Mouse (Mus musculus) intestine, embryonic 15.5 days (tissue): Measurements from ENCODE around the gene Olfr1346. TPM values are rescaled to one million over a fixed set of nuclear protein-coding genes. Genes with fewer than 3 reads are reported as not detected.
"Not testable (repeated sequence)": the region's sequence is repeated elsewhere in the genome, so short reads cannot be mapped to it uniquely, and the experiment has no call there.

Experiments used
- ATAC-seq: fragments of 200-750 bp; cut with Nextera tagmentation; 2 replicates; pipeline ENCODE4 v1.8.0; 2017; ENCODE audit warnings: moderate TSS enrichment, moderate library complexity
- H3K27ac ChIP-seq: fragments of 300-500 bp; sonication (generic); 2 replicates; pipeline ENCODE4 v1.5.1; 2015; ENCODE audit warnings: mild to moderate bottlenecking, inconsistent platforms
- H3K27me3 ChIP-seq: fragments of 300-500 bp; sonication (generic); replicated peaks from 2 replicates; pipeline ENCODE4 v1.6.1; 2015; ENCODE audit warnings: inconsistent platforms
- H3K36me3 ChIP-seq: fragments of 300-500 bp; sonication (generic); 2 replicates; pipeline ENCODE4 v1.6.1; 2015; ENCODE audit warnings: inconsistent platforms
- H3K4me1 ChIP-seq: fragments of 300-500 bp; sonication (generic); replicated peaks from 2 replicates; pipeline ENCODE4 v1.6.1; 2015; ENCODE audit warnings: inconsistent platforms
- H3K4me2 ChIP-seq: fragments of 300-500 bp; sonication (generic); replicated peaks from 2 replicates; pipeline ENCODE4 v1.6.1; 2015; ENCODE audit warnings: mild to moderate bottlenecking, inconsistent platforms
- H3K4me3 ChIP-seq: fragments of 300-500 bp; sonication (generic); replicated peaks from 2 replicates; pipeline ENCODE4 v1.5.1; 2015; ENCODE audit warnings: inconsistent platforms
- H3K9ac ChIP-seq: fragments of 300-500 bp; sonication (generic); 2 replicates; pipeline ENCODE4 v1.6.1; 2015; ENCODE audit warnings: inconsistent platforms
- H3K9me3 ChIP-seq: fragments of 300-500 bp; sonication (generic); 2 replicates; pipeline ENCODE4 v1.6.1; 2016; ENCODE audit warnings: inconsistent platforms
- WGBS: fragments of 180-500 bp; shearing (Covaris S2); methylation state at CpG from one replicate; pipeline ENCODE4 v1.1.7; 2015; 5-methylcytosine and 5-hydroxymethylcytosine counted together
- polyA plus RNA-seq: library from polyadenylated mRNA; unstranded; fragments of >200 nt; fragmentation: Nextera tagmentation; extraction: Ambion mirVana; gene quantifications from 2 replicates; pipeline ENCODE4 v1.2.1, GENCODE M21; 2015

Olfr1346 gene
- not detected in 2 replicates for polyA plus RNA-seq

GRCm38 (mm10) chr7:6466951-6467350 lies at the start of gene Olfr1346:
Gene Olfr1346 (plus strand): TSS chr7:6467101.
- Histone ChIP-seq H3K4me2 (no peak within 1 kb of the TSS), H3K27me3 (no peaks in the 10 kb centered on the region), H3K36me3 (no peaks in the 10 kb centered on the region), H3K4me3 (no peak within 1 kb of the TSS), H3K27ac (no peak within 1 kb of the TSS), H3K4me1 (no peaks in the 10 kb centered on the region), H3K9me3 (no peaks in the 10 kb centered on the region), H3K9ac (no peak within 1 kb of the TSS)
- no peak for ATAC-seq

GRCm38 (mm10) chr7:6419894-6420293 lies 47.0 kb upstream of the Olfr1346 start:
- no peak overlapping the region for H3K4me2 ChIP-seq
- no peaks in the 10 kb centered on the region for H3K36me3 ChIP-seq
- WGBS: 73% methylated on average over 6 of the region's 6 CpGs
- no peaks in the 10 kb centered on the region for H3K9me3 ChIP-seq
- H3K27ac ChIP-seq: no peak overlapping the region
- no peak overlapping the region for H3K9ac ChIP-seq
- no peak for ATAC-seq
- H3K4me1 ChIP-seq: no peaks in the 10 kb centered on the region
- no peaks in the 10 kb centered on the region for H3K27me3 ChIP-seq
- H3K4me3 ChIP-seq: no peak overlapping the region

- no peaks in the 10 kb centered on the region for H3K27me3 ChIP-seq
- H3K4me3 ChIP-seq: no peak overlapping the region
- no peak overlapping the region for H3K4me2 ChIP-seq
- ATAC-seq: no peak
- H3K4me1 ChIP-seq: no peaks in the 10 kb centered on the region
- no peaks in the 10 kb centered on the region for H3K9me3 ChIP-seq
- WGBS: 92% methylated on average over 3 of the region's 3 CpGs
- H3K27ac ChIP-seq: no peak overlapping the region
- H3K36me3 ChIP-seq: no peaks in the 10 kb centered on the region
- H3K9ac ChIP-seq: no peak overlapping the region
Measured at GRCm38 (mm10) chr7:6429381-6429780, 37.5 kb upstream of the Olfr1346 start.

GRCm38 (mm10) chr7:6430342-6430741 lies 36.6 kb upstream of the Olfr1346 start:
- 25% methylated on average over 2 of the region's 2 CpGs for WGBS
- no peak overlapping the region for H3K27ac ChIP-seq
- no peaks in the 10 kb centered on the region for H3K4me1 ChIP-seq
- ATAC-seq: no peak
- no peaks in the 10 kb centered on the region for H3K9me3 ChIP-seq
- H3K9ac ChIP-seq: no peak overlapping the region
- H3K27me3 ChIP-seq: no peaks in the 10 kb centered on the region
- no peaks in the 10 kb centered on the region for H3K36me3 ChIP-seq
- H3K4me2 ChIP-seq: no peak overlapping the region
- H3K4me3 ChIP-seq: no peak overlapping the region

- no peaks in the 10 kb centered on the region for H3K9me3 ChIP-seq
- no peaks in the 10 kb centered on the region for H3K36me3 ChIP-seq
- no peak within 1 kb of the TSS for H3K4me3 ChIP-seq
- no peak within 1 kb of the TSS for H3K4me2 ChIP-seq
- no peak within 1 kb of the TSS for H3K27ac ChIP-seq
- no peak for ATAC-seq
- H3K4me1 ChIP-seq: no peaks in the 10 kb centered on the region
- no peaks in the 10 kb centered on the region for H3K27me3 ChIP-seq
- no peak within 1 kb of the TSS for H3K9ac ChIP-seq
- WGBS: 70% methylated on average over 3 of the region's 3 CpGs
Measured at GRCm38 (mm10) chr7:6438388-6438787, 28.5 kb upstream of the Olfr1346 start, which contains the start of gene Olfr1344. Gene Olfr1344 (plus strand): TSS chr7:6438688.

GRCm38 (mm10) chr7:6441173-6441572 lies 25.7 kb upstream of the Olfr1346 start:
- no peaks in the 10 kb centered on the region for H3K36me3 ChIP-seq
- no peak for ATAC-seq
- no peak overlapping the region for H3K27ac ChIP-seq
- 63% methylated on average over 2 of the region's 2 CpGs for WGBS
- no peaks in the 10 kb centered on the region for H3K27me3 ChIP-seq
- H3K9ac ChIP-seq: no peak overlapping the region
- H3K4me3 ChIP-seq: no peak overlapping the region
- no peaks in the 10 kb centered on the region for H3K9me3 ChIP-seq
- no peaks in the 10 kb centered on the region for H3K4me1 ChIP-seq
- no peak overlapping the region for H3K4me2 ChIP-seq

GRCm38 (mm10) chr7:6447771-6448170 lies 19.1 kb upstream of the Olfr1346 start:
- no peak overlapping the region for H3K9ac ChIP-seq
- H3K36me3 ChIP-seq: no peaks in the 10 kb centered on the region
- H3K27ac ChIP-seq: no peak overlapping the region
- no peaks in the 10 kb centered on the region for H3K9me3 ChIP-seq
- H3K4me3 ChIP-seq: no peak overlapping the region
- no peaks in the 10 kb centered on the region for H3K27me3 ChIP-seq
- no peaks in the 10 kb centered on the region for H3K4me1 ChIP-seq
- ATAC-seq: no peak
- no peak overlapping the region for H3K4me2 ChIP-seq
- WGBS: 78% methylated on average over 5 of the region's 5 CpGs

GRCm38 (mm10) chr7:6455868-6456267 lies 11.0 kb upstream of the Olfr1346 start, which contains the start of gene Olfr1336:
Gene Olfr1336 (plus strand): TSS chr7:6456168.
- Histone ChIP-seq H3K27me3 (no peaks in the 10 kb centered on the region), H3K4me2 (no peak within 1 kb of the TSS), H3K9ac (no peak within 1 kb of the TSS), H3K4me1 (no peaks in the 10 kb centered on the region), H3K36me3 (no peaks in the 10 kb centered on the region), H3K4me3 (no peak within 1 kb of the TSS), H3K9me3 (no peaks in the 10 kb centered on the region), H3K27ac (no peak within 1 kb of the TSS)
- no peak for ATAC-seq

GRCm38 (mm10) chr7:6456399-6456798 lies 10.5 kb upstream of the Olfr1346 start:
- Histone ChIP-seq H3K36me3 (no peaks in the 10 kb centered on the region), H3K4me2 (no peak overlapping the region), H3K27ac (no peak overlapping the region), H3K9me3 (no peaks in the 10 kb centered on the region), H3K27me3 (no peaks in the 10 kb centered on the region), H3K4me3 (no peak overlapping the region), H3K9ac (no peak overlapping the region), H3K4me1 (no peaks in the 10 kb centered on the region)
- WGBS: 45% methylated on average over 3 of the region's 3 CpGs
- ATAC-seq: no peak

GRCm38 (mm10) chr7:6477633-6478032 lies 10.7 kb downstream of the Olfr1346 start:
- H3K9ac ChIP-seq, ATAC-seq, H3K9me3 ChIP-seq, H3K27me3 ChIP-seq, H3K4me1 ChIP-seq, H3K36me3 ChIP-seq, H3K27ac ChIP-seq, H3K4me2 ChIP-seq, H3K4me3 ChIP-seq: not testable (repeated sequence)
- 53% methylated on average over 2 of the region's 2 CpGs for WGBS

GRCm38 (mm10) chr7:6486841-6487240 lies 19.9 kb downstream of the Olfr1346 start, which contains the start of gene Olfr5:
Gene Olfr5 (minus strand): TSS chr7:6486941.
- no peak for ATAC-seq
- H3K36me3 ChIP-seq: no peaks in the 10 kb centered on the region
- no peak within 1 kb of the TSS for H3K4me2 ChIP-seq
- 36% methylated on average over 2 of the region's 2 CpGs for WGBS
- H3K27me3 ChIP-seq: no peaks in the 10 kb centered on the region
- no peaks in the 10 kb centered on the region for H3K4me1 ChIP-seq
- H3K9ac ChIP-seq: no peak within 1 kb of the TSS
- no peak within 1 kb of the TSS for H3K27ac ChIP-seq
- no peaks in the 10 kb centered on the region for H3K9me3 ChIP-seq
- H3K4me3 ChIP-seq: no peak within 1 kb of the TSS

- no peaks in the 10 kb centered on the region for H3K36me3 ChIP-seq
- no peak for ATAC-seq
- WGBS: 74% methylated on average over 1 of the region's 1 CpGs
Measured at GRCm38 (mm10) chr7:6499655-6500054, 32.8 kb downstream of the Olfr1346 start, which contains the start of gene Olfr1347. Gene Olfr1347 (minus strand): TSS chr7:6499755.

GRCm38 (mm10) chr7:6508648-6509047 lies 41.7 kb downstream of the Olfr1346 start, which contains the start of gene Olfr1348:
Gene Olfr1348 (minus strand): TSS chr7:6508748.
- ATAC-seq: no peak
- H3K9me3 ChIP-seq: no peaks in the 10 kb centered on the region
- 91% methylated on average over 1 of the region's 1 CpGs for WGBS
- no peaks in the 10 kb centered on the region for H3K36me3 ChIP-seq
- no peaks in the 10 kb centered on the region for H3K4me1 ChIP-seq
- no peak within 1 kb of the TSS for H3K4me3 ChIP-seq
- no peak within 1 kb of the TSS for H3K9ac ChIP-seq
- H3K27ac ChIP-seq: no peak within 1 kb of the TSS
- H3K27me3 ChIP-seq: no peaks in the 10 kb centered on the region
- no peak within 1 kb of the TSS for H3K4me2 ChIP-seq

More at GRCm38 (mm10) chr7:6499655-6500054, 32.8 kb downstream of the Olfr1346 start, which contains the start of gene Olfr1347:
- H3K9me3 ChIP-seq: no peaks in the 10 kb centered on the region
- no peak within 1 kb of the TSS for H3K27ac ChIP-seq
- H3K27me3 ChIP-seq: no peaks in the 10 kb centered on the region
- no peak within 1 kb of the TSS for H3K4me2 ChIP-seq
- no peaks in the 10 kb centered on the region for H3K4me1 ChIP-seq
- H3K4me3 ChIP-seq: no peak within 1 kb of the TSS
- no peak within 1 kb of the TSS for H3K9ac ChIP-seq
